Mouse (Mus musculus) right cerebral cortex, postnatal 14 days (tissue): ENCODE results near the gene Hbp1.

Experiments
- DNase-seq: peaks from one replicate; pipeline ENCODE4 v3.0.0; 2022

The Hbp1 gene

DNA sequence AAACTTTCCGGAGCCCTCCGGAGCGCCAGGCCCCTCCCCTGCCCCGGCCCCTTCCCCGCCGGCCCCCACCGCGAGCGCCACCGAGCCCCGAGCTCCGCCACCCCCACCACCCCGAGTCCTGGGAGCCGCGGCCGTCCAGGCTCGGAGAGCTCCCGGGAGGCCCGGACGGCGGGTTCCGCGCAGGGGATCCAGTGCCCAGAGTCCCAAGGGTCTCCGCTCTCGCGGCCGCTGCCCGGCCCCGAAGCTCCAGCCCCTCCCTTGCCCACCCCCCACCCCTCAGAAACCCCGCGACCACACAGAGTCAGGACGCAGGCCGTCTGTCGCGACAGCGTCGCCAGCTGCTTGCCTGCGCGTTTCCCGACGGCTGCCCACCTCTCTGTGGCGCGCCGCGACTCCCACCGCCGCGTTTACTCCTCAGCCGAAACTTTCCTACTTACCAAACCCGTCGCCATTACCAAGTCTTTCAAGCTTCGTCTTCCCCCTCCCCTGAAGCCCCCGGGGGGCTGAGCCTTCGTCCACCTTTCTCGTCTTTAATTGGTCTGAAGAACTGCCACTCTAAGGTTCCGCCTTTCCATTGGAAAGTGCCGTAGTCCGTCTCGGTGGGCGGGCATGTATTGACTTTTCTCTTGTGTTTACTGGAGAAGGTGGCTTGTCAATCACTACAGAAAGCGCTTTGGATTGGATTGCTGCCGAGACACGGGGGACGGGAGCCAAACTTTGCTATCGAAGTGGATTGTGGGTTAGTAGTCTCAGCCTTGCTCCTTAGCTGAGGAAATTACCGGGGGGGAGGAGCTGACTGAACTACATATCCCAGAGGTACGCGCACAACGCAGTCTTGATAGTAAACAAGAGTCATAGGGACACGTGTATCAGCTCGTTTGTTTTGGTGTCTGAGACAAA, at the start of gene Hbp1:
Hbp1 (minus strand) TSS at position 777 of the 900 bp plus-strand sequence.
- peak; percentile 98 for DNase-seq

DNA sequence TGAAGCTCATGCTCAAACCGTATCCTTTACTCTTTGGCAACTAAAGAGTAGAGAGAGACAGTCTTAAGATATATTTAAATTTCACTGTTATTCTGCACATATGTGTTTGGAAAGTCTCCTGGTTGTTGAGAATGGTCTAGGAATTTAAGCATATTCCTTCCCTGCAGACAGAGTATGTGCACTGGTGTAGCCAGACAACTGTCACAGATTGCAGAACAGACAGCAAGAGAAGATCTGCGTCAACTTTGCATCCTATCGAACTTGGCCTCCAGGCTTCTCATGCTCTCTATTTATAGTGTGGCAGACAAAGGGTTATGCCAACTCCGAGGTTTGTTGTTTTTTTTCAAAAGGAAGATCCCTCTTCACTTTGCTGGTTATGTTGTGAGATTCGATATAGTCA, 48.4 kb upstream of the Hbp1 start:
- DNase-seq = no peak

DNA sequence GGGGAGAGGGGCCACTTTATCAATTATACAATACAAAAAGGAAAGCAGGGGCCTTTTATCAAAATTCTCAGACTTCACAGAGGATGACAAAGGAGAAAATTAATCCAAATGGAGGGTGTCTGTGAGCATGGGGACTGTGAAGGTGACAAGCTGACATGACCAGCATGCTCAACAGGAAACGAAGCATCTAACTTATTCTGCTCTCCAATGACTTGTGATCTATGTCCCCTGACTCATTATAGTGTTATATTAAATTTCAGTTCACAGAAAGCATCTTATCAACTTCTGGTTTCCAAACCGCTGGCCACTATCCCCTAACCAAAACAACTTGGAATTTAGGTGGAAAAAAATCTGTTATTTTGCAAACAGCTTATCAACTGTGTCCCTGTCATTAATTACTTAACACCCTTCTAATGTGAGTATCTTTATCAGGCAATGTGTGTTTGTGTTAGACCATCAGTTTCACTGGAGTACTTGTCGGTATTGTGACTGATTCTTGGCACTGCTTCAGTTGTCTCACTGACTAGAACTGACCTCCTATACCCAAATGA, 47.1 kb upstream of the Hbp1 start:
- no peak for DNase-seq

DNA sequence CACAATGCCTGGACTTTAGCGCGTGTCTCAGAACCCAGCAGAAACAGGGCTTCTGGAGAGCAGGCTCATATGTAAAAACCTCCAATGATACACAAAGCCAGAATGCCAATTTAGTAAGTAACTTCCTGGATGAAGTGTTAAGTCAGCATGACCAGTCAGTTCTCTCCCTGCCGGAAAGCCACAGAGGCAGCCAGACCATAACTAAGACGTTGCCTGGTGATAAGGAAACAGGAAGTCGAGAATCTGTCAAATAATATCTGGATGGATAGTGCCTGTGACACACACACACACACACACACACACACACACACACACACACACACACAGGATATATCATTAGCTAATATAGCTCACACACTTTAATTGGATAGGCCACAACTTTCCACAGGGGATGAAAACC, 46.5 kb upstream of the Hbp1 start:
- no peak for DNase-seq

DNA sequence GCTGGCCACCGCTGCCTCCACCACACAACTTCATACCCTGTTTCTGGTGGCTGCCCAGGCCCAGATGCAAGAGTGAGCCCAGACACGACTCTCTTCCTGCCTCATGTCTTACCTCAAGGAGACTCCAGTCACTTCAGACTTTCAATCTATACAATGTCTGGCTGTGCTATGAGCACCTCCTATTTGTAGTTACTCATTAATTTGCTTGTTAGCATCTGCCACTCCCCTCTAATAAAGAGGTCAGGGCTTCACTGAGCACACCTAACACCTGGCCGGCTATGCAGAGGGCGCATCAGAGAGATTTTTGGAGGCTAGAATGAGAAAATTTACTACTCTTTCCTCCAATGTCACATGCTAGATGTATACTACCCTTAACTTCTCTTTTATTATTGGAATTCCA, 40.2 kb upstream of the Hbp1 start:
- DNase-seq = no peak

DNA sequence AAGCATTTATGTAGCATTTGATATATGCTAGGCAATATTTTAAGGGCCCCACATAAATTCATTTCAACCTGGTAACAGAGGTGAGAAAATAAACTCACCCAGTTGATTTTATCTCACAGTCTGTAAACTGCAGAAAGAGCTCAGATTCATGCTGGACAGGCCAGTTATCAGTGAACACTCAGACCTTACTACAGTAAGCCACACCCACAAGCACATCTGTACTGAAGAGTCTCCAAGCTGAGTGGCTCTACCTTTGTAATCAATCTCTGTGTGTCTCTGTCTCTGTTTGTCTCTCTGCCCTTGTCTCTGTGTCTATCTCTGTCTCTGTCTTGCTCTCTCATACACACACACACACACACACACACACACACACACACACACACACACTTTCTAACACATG, 39.4 kb upstream of the Hbp1 start:
- DNase-seq = no peak

DNA sequence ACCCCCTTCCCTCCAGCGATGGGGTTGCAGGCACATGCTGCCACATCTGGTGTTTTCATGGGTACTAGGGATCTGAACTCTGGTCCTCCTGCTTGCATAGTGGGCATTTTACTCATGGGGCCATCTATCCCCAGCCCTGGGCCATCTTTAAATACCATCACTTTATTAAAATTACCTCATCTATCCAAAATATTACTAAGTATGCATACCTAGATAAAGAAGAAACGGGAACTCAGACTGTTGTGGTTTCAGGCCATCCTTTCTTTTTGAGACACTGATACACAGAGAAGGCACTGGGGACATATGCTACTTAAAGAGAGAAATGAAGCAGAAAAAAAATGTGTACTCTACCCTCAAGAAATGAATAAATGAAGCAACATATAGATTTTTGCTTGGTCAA, 36.1 kb upstream of the Hbp1 start:
- no peak for DNase-seq

DNA sequence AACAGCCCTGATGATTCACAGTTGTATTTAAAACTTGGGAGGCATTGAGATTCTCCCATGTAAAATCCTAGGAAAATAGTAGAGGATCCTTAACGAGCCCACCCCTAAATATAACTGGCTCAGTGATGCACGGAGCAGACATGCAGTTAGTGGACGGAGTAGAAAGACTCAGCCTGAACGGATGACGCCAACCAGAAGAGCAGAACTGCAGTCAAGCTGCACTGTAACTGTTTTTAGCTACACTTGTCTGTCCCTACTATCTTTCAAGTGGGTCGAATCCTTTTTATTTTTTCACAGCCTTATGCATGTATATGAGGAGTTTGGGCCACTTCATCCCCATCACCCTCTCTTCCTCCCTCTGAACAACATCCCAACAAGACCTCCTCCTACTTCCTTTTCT, 35.4 kb upstream of the Hbp1 start:
- no peak for DNase-seq

DNA sequence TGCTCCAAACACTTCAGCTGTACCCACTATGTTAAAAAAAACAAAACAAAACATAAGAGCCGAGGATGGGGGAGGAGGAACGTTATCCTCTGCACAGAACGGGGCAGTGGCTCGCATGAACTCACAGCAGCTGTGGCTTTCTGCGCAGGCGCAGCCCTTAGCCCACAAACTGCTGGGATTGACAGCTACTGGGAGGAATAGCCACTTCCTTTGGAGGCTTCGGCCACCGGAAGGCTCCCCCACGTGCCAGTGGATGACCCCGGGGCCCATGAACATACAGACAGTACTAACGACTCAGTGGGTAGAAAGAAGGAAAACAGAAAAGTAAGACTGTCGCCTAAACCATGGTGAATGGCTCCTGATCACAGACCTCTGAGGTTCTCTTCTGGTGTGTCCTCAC, 34.3 kb upstream of the Hbp1 start:
- no peak for DNase-seq

DNA sequence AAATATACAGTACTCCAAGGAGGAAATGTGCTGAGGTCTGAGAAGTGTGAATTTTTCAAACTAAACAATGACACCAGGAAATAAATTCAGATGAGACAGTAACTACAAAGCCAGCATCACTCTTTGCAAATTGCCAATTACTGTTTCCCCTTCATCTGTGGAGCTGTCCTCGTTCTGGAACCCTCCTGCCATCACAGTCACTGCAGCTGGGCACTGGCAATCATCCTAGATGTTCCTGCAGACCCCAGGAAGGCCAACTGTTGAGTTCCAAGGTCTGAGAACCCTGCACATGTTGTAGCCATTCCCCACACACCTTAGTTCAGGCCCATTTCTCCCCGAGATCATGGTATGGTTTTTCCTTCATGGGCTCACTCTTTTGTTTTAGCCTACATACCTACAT, 33.9 kb upstream of the Hbp1 start:
- DNase-seq = no peak

DNA sequence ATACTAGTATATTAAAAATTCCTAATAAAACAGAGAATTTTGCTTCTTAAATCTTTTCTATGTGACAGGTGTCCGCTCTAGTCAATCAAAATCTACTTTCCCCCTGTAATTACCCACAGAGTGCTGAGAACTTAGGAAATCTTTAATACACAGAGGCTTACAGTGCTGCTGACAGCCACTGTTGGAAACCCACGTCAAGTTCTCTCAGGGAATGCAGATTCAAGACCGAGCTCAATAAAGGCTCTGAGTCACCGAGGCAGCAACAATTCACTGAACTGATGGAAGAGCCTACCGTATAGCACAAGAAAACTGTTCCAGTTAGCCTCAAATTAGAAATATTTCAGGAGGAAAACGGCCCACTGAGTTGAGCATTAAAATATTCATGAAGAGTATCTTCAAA, 33.4 kb upstream of the Hbp1 start:
- no peak for DNase-seq

DNA sequence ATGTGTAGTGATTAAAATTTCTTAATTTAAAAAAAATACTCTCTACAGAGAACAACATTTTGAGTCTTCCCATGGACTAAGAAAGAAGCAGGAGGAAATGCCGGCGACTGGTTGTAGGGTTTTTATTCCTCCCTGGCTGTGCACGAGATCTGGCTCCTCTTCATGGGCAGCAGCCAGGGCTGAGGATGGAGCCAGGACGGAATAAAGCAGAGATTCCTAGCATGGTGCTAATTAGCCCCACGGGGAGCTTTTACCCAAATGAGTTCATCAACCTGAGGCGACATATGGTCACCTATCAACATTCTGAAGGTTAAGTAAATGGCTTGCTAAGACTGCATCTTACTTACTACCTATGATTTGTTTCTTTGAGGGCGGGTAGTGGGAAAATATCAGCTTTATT, 32.9 kb upstream of the Hbp1 start:
- DNase-seq = no peak

DNA sequence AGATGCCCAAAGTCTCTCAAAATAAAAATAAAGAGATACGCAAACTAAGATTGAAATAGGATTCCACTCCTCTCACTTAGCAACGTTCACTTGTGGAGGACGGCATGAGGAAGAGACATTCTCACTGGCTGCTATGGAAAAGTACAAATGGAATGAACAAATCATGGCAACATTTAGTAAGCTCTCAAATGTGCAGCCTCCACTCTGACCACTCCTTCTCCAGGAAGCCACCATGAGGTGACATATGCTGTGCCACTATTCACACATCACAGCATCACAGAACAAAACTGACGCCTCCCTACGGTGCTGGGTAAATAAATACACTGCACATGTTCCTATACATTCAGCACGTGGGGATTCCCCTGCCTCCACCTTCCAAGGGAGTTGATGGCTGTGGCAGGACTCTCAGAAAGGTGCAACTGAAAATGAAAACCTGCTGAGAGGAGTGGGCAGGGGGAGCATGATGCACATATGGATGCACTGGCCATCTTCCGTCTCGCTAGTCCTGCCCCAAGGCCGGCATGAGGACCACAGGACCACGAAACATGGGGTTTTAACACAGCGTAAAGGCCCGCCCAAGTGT, 27.4 kb upstream of the Hbp1 start:
- no peak for DNase-seq

DNA sequence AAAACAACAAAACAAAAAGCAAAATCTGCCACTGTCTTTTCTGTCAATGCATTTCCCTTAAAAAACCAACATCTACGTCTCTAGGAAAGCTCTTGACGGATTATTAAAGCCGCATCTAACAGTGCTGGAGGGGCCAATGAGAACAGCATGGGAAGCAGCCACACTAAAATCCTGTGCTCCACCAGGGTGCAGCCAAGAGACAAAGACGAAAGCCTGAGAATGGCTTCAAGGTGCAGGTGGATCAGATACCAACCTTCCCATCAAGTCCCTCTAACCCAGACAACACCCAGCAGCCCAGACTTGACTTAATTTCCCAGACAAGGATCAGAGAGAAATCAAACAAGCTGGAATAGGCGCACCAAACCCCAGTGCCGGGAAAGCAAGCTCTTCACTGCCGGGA, 26.2 kb upstream of the Hbp1 start:
- no peak for DNase-seq

DNA sequence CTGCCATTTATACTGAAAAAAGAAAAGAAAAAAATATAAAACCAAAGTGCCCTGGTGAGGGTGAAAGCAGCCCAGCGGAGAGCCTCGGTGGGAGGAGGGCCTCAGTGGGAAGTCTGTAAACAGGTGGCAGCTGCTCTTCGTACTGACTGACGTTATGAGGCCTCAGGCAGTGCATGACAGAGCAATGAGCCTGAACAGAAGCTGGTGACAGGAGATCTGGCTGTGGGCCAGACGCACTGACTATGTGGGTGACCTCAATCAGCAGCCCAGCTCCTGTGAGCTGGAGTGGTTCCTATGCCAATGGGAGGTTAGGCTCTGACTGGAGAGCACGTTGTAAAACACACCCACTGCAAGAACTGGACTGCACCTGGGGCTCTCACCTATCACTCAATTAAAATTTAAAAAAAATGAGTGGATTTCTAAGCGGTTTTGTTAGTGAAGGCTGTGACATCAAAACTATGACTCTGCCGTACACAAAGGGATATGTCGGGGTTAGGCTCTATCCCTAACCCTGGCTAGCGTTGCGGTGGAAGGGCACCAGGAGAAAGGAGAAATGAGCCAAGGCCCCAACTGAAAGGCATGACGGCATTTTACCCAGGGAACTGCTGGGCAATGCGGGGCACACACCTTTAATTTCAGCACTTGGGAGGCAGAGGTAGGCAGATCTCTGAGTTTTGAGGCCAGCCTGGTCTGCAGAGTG, 23.3 kb upstream of the Hbp1 start:
- DNase-seq = peak; percentile 51

DNA sequence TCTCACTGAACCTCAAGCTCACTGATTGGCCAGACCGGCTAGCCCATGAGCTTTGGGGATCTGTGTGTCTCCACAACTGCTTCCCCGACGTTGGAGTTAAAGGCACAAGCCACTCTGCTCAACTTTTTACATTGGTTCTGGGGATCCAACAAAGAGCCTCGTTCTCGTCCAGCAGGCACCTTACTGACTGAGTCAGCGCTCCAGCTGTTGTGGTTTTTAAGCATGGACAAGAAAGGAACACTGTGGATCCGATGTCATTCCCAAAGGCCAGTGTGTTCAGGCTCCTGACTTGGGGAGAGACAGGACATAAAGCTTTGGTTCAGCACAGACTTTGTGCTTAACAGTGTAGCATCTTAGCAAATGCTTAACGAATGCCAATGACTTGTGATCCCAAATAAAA, 21.2 kb upstream of the Hbp1 start:
- DNase-seq = no peak

DNA sequence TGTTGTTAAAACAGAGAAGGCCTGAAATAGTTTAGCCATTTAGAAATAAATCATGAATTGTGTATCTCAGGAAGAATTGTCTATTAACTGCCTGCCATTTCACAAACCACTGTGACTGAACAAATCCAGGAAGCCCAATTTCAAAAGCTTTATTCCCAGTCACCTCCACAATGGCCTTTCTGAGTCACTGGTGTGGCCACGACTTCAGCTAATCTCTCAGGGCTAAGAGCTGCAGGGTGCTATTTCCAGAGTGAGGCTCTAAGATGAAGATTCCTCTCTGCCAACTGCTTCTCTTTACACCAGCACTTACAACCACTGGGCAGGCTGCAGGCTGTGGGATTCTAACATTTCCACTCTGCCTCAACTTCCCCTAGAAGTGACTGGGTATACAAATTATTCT, 18.8 kb upstream of the Hbp1 start:
- no peak for DNase-seq

DNA sequence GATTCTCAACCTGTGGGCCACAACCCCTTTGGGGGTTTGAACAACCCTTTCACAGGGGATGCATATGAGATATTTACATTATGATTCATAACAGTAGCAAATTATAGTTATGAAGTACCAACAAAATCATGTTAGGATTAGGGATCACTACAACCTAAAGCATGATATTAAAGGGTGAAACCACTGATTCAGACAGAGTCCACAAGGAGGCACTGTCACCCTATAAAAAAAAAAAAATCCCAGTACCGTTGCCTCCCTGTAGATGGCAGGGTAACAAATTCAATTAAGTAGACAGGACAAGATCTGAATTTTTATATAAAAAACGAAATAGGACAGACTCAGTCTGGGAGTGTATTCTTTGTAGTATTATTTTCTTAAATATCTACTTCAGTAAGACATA, 17.2 kb upstream of the Hbp1 start:
- DNase-seq = no peak

DNA sequence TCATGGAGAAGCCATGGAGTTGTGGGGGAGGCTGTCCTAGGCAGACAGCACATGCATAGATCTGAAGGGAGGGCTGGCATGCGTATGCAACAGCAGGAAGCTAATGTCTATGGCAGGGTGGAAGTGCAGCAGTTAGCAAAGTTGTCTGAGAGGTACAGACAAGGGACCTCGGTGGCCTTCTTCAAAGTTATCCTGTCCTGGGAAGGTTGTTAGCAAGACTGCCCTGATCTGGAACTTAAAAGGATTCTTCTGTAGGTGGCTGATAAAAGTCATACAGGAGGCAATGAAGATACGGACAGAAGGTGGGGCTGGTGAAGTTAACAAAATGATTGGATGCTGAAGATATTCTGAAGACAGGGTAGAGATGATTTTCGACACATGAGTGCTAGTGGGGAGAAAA, 16.1 kb upstream of the Hbp1 start:
- DNase-seq = no peak

DNA sequence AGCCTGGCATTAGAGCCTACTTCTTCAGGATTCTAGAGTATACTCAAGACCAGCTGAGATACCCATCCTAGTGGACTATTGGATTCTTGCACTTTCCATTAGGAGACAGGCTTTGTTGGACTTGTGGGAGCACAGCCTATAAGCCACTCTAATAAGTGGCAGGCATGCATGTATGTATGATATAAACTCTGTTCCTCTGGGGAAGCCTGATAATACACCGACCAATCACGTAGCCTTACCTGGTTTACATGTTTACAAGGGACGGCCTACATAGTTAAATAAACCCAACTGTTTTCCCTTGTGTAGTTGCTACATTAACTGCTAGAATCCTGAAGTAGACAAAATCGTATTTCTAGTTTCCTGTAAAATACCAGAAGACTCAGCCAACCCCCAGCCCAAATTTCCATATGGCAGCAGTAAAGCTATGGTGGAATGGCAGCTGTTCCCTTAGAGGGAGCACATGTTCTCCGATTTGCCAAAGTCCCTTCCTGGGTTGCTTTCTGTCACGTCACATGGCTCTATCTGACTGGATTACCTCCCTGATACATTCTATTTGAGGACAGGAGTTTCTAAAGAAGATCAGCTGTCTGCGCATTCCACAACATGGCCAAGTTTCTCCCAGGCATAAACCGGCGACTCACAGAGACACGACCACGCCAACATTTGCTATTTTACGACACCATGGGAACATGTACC, 15.3 kb upstream of the Hbp1 start:
- DNase-seq = no peak

DNA sequence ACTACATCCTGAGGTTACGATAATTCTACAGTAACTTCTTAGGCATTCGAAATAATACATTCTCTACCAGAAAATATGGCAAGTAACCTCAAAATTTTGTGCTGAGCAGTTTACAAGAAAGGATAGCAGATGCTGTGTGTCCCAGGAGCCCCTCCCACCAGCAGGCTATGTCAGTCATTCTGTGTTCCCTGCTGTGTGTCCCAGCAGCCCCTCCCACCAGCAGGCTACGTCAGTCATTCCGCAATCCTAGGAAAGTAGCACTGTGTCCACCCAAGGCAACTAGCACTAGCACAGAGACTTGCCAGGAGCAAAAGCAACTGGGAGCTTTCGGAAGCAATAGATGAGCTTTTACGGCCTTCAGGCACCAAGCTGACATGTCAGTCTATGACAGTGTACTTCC, 13.7 kb upstream of the Hbp1 start:
- no peak for DNase-seq

DNA sequence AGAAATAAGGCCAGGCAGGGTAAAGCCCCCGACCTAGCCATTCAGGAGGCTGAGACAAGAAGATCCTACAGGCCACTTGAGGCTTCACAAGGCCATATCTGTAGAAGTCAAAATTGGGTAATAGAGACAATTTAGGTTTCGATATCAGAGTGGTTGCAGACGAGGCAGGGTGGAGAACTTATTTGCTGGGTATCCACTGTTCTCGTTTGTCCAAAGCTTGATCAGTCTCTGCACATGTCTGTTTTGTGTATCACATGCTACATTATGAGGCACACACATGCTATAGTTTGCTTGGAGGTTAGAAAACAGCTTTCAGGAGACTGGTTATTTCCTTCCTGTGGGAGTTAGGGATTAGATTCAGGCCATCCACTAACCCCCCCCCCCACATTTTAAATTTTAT, 5.5 kb upstream of the Hbp1 start:
- no peak for DNase-seq

DNA sequence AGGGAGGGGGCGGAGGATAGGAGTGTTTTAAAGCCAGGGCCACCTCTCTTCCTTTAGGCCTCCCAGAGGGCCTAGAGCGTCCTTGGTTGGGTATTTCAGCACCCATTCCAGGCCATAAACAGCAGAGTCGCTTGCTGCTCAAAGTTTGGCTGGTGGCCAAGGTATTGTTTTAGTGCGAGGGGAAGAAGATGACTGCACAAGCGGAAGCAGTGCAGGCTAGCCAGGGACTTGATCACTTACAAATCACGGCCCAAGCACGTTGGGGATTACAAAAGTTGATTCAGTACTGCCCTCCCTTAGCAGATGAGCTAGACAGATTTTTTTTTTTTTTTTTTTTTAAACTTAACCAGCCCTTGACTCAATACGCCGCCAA, 310 bp upstream of the Hbp1 start:
- DNase-seq = peak; percentile 66
